Mouse (Mus musculus) ovary, postnatal 36 days (tissue): ENCODE data around the gene Dmgdh.
A peak's percentile ranks its signal among the peaks of the same experiment; 100 is the strongest.

Experiments
- DNase-seq: peaks from one replicate; pipeline ENCODE4 v3.0.0; 2022; ENCODE audit warnings: low spot score, mixed read lengths

Dmgdh gene

DNA sequence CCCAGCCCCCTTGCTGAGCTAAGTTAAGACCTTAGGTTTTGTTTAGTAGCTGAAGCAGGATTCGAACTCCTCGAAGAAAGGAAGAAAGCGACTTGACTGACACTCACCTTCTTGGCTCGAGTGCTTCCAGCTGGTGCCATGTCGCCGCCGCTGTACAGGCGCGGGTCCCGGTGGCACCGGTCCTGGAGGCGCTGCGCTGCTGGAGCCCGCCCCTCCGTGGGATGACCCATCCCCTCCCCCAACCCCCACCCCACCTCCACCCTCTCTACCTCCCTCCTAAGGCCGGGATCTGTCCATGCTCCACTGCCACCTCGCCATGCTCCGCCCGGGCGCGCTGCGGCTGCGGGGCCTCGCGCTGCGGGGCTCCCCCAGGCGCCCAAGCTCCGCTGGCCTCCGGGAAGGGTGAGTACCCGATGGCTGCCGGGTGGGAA, at the start of gene Dmgdh, which contains the start of gene Bhmt2:
Gene Dmgdh, plus strand, starts transcription at position 303 of the 431 bp plus-strand sequence.
Gene Bhmt2, minus strand, starts transcription at position 172 of the 431 bp plus-strand sequence.
- DNase-seq = no peak

DNA sequence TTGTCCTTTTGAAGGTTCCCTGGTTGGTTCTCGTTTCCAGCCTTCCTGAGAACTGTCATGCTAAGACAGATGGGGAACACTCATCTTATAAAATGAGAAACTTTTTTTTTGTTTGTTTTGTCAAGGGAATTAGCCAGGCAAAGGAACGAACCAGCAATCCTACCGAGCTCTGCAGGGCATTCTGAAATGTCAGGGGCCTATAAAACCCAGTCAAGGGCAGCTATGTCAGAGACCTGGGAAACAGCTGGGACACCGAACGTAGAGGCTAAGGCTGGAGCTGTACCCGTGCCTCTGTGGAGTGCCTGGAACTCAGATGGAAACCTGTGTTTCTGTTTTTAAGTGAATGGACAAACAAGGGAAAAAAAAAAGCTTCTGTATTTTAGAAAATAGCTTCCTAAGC, 45.4 kb upstream of the Dmgdh start:
- no peak for DNase-seq

DNA sequence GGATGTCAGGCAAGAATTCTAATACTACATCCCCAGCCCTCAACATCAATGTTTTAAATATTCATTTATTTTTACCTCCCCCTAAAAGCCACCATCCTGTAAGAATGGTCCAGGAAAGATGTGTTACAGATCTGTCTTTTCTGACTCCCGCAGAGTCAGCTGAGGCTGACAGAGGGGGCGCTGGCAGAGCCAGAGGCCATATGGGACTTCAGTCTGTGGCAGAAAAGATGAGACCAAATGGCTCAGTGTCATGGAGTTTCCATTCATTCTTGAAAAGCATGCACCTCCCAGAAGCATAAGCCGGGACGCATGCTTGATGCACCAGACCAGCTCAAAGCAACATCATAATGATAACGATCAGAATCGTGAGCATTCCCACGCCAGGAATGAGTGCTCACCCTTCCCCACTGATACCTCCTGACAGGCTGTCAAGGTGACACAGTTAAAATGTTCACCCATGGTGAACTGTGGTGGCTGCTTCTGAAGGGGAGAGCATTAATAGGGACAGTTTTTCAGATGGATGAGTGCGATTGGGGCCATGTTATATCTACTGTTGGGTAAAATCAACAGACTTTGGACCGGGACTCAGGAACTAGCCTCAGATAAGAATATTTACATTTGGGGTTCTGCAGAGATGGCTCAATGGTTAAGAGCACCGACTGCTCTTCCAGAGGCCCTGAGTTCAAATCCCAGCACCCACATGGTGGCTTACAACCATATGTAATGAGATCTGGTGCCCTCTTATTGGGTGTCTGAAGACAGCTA, 43.1 kb upstream of the Dmgdh start:
- DNase-seq = no peak

DNA sequence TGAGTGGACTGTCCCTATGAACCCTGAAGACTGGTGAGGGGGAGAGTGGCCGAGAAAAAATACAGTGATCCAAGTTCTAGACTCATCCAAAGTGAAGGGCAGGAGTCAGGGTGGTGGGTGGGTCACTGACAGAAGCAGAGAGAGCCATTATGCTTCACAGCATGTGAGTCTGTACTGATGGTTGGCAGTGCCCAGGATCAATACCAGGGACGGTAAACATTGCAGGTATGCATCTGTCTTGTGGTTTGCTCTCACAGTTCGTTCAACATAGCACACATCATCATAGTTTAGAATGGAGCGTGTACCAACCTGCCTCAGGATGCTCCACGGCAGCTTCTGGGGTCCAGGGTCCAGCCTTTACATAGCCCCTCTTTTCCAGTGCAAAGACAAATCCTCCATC, 41.3 kb upstream of the Dmgdh start:
- no peak for DNase-seq

DNA sequence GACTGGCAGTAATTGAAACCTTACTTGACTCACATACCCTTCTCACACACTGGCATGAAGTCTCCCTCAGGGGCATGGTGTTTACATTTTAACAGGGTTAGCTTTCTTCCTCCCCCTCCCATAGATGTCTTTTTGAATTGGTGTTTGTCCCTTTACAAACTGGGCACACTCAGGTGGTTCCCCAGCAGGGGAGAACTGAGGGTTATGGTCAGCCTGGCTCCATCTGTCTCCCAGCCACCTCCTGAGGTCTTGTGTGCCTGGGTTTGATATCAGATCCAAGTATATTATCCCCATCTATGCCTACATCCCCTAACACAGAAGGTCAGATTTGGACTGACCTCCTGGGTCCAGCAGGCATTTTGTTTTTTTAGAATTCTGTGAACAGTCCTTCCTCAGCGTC, 37.7 kb upstream of the Dmgdh start:
- DNase-seq = no peak

DNA sequence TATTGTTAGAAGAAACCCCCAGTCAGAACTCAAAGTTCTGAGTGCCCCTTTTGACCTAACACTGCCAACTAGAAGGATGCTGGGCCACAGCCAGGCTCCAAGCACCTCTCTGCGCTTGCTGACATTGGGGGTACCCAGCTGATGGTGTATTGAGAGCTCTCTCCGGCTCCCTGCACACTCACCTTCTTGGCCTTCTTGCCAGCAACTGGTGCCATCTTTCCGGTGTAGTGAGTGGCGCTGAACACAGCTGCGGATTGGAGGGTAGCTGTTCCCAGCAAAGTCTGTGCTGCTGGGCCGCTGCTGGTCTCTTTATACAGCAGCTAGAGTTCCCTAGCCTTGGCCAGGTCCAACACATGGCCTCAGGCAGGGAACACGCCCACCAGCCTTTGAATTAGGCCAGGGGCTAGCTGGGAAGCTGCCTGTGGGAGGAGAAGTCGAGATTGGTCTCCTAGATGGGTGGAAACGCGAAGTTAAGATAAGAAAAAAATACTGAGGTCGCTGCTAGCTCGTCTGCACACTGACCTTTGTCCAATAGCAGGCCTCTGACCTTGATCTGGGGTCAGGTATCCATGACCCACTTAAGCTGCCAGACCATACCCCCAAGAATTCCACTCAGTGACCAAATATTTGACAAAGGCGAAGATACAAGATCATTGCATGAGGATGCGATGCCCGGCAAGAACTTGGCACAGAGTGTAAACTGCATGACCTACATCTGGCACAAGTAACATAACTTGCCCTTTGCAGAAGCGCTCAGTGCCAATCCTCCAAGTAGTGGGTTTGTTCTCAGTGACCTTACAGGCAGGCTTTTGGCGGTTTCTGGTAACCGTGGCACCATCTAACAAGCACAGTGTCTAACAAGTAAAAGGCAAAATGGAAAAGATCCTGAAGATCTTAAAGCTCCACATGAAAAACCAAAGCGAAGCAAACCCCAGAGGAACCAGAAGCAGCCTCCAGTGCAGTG, 36.7 kb upstream of the Dmgdh start, which contains the start of gene Bhmt:
Gene Bhmt, minus strand, starts transcription at position 680 of the 964 bp plus-strand sequence.
- no peak for DNase-seq

DNA sequence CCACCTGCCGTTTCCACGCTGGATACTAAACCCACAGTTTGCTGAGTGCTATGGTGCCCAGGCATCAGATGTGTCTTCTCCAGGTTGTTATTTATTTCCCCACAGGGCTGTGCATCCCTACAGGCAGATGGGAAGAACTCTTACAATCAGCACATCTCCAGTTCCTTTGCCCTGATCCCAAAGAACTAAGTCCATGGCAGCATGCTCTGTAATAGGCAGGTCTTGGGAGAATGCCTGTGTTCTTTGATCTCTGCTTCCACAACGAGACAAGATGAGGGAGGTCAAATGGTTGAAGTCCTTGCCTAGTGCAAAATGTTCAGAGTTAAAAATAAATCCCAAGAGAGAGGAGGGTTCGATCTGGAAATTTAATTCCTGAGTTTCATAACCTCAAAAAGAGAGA, 34.6 kb upstream of the Dmgdh start:
- no peak for DNase-seq

DNA sequence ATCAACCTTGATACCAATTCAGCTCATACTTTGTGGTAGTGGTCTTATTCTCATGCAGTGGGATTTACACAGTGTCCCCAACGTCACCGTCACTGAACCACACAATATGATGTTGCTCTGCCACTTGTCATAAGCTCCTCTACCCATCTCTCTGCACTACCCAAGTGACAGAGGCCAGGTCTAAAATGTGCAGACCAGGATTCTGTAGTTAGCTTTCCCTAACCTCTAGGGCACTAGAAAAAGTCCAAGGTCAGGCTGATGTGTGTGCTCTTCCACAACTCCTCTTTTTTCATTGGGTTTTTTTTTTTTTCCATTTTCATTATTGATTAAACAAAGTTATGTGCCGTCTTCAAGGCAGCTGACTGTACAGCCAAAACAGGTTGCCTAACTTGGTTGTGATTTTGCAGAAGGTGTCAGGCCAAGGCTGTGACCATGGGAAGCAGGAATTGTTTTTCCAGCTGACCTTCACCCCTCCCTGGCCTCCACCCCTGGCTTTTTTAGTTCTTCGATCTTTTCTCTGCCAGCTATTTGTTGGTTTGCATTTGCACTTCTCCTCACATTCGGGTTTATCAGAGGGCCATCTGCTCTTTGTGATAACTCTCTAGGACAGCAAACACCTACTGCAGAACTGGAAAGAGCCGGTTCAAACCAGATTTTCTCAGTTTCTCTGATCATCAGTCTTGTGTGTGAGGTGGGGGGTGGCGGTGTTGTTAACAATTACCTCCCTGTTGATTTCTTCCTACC, 25.7 kb upstream of the Dmgdh start:
- DNase-seq = no peak

DNA sequence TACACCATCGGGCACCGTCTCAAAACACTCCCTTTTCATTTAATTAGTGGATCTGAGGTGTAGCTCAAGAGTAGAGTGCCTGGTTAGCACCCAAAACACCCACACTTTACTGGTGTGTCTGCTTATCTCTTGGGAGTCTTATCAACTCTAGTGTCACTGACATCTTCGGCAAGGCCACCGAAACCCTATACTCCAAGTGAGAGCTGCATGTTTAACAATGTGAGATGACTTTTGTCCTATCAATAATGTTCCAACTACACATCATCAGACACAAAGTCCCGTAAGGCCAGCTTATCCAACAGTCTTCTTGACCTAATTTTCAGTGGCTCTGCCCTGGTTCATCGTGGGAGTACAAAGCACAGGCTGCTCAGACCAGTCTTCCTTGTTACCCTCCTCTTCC, 20.9 kb upstream of the Dmgdh start:
- no peak for DNase-seq

DNA sequence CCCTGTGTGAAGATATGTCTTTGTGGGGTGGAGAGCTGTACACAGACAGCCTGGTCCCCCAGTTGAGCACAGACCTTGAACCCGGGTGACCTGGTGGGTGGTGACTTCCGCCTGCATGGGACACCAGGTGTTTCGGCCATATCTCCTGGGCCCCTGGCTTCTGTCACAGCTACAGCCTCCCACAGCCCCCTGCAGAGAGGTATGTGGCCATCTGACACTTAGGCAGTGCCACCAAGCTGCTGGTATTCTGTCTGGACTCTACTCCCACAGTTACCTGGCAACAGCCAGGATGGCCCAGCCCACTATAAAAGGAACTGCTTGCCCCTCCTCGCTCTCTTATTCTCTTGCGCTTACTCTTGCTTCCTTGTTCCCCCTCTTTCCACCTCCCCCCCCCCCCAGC, 16.3 kb upstream of the Dmgdh start:
- no peak for DNase-seq

DNA sequence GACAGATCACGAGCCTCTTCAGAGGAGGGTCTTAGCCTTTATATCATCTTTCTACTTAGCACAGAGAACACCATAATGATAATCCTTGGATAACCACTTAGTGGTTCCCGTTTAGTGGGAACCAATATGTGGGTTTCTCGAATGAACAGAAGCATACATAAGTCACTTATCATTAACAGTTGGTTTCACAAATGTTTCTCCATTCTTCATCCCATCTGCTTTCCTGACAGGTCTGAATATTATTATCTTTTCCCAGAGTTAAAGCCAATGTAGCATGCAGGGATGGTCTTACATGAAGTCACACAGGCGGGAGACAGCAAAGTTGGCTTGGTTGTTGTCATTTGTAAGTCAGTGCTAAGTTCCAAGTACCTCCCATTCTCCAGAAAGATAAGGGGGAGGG, 6.6 kb upstream of the Dmgdh start:
- no peak for DNase-seq

DNA sequence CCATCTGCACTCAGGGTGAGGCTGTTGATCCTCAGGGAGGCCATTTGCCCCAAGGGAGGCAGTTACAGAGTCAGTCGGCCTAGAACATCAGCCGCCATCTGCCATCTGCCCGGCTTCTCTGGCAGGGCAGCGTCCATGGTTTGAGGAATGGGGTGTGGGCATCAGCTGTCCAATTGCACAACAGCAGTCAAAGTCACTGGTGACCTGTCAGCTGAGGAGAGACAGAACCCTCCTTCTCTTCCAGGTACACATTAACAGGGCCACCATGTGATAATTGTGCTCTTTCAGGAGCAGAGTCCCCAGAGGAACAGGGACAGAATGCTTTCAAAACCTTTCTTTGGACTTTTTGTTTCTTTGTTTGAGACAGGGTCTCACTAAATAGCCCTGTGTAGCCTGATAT, 1.9 kb upstream of the Dmgdh start:
- DNase-seq = no peak

DNA sequence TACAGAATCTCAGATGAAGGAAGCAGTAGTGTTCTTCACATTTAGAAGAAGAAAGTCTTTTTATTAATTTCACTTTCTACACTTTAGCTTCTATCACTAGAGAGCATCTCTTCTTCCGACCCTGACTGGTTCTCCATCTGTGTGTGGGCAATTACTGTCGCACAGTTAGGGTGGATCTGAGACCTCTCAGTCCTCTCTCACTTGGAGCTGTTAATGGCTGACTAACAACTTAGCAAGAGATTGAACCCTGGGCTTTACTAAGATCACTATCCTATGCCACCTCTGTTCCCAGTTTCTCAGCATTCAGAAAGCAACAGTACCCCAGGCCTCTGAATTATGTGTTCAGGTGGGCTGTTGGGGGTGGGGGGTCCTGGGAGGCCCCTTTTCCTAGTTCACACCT, 937 bp upstream of the Dmgdh start:
- no peak for DNase-seq

DNA sequence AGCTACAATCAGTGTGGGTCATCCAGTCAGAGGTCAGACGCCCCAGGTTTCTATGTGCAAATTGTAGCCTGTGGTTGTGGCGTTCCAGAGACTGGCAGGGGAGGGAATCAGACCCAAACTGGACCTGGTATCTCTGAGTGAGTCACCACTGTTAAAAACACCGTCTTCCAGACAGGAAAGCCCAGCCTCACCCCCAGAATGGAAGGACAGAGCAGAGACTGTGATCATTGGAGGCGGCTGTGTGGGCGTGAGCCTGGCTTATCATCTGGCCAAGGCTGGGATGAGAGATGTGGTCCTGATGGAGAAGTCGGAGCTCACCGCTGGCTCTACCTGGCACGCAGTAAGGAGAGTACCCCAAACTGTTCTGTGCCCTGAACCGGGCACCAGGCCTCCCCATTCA, 2.6 kb downstream of the Dmgdh start:
- DNase-seq = peak; percentile 32

DNA sequence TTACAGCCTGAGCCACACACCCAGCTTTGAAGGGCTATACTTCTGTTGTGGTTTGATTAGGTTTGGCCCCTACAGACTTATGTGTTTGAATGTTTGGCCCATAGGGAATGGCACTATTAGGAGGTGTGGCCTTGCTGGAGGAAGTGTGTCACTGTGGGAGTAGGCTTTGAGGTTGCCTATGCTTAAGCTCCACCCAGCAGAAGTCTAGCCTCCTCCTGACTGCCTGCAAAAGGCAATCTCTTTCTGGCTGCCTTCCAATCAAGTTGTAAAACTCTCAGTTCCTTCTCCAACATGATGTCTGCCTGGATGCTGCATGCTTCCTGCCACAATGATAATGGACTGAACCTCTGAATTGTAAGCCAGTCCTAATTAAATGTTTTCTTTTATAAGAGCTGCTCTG, 9.1 kb downstream of the Dmgdh start:
- no peak for DNase-seq

DNA sequence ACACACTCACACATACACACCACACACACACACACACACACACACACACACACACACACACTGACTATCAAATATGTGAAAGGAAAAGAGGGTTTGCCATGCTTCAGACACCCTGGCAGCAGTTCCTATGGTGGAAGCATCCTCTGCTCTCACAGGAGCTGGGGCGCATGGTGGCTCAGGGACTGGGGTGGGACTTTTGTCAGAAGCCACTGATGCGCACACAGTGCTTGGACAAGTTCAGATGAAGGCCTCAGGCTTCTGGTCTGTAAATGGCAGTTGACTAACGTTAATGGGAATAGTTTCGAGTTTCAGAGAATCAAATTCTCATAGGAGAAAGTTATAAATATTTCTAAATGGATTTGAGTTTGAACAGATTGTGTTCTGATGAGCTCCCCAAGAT, 11.0 kb downstream of the Dmgdh start:
- DNase-seq = no peak

DNA sequence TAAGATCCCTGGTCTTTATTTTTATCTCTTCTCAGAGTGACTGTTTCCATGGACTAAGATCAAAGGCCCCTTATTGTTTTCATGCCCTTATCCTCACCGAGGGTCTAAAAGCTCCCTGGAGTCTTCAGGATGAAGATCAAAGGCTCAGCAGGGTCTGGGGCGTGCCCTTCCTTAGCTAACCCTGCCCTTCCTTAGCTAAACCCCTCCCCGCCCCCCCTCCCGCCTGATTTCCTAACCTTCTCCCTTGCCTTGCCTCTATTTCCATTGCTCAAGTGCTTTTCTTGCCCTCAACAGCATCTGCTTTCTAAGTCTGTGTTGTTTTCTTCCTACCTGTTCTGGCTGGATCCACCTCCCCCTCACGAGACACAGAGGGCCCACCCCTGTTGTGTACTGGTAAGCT, 13.1 kb downstream of the Dmgdh start:
- no peak for DNase-seq

DNA sequence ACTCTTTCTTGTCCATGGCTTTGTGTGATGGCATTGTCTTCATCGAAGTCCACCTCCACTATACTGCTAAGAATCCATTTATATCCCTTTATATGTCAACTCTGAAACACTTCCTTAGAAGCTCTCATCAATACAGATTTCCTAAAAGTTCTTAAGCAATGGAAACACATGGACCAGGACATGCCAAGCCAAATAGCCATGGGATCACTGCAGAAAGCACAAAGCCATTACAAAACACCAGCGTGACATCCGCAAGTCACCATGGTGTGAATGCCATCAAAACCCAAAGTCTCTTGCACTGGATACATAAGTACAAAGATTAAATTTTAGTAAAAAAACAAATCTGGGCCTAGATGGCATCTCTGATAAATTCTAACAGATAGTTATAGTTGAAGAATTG, 15.3 kb downstream of the Dmgdh start:
- DNase-seq = no peak

DNA sequence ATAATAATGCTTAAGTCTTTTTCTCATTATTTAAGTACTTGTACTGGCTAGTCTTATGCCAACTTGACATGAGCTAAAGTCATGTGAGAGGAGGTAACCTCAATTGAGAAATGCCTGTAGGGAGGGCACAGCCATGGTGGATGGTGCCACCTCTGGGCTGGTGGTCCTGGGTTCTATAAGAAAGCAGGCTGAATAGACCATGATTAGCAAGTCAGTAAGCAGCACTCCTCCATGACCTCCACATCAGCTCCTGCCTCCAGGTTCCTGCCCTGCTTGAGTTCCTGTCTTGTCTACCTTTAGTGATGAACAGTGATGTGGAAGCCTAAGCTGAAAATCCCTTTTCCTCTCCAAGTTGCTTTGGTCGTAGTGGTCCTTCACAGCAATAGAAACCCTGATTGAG, 16.6 kb downstream of the Dmgdh start:
- no peak for DNase-seq

DNA sequence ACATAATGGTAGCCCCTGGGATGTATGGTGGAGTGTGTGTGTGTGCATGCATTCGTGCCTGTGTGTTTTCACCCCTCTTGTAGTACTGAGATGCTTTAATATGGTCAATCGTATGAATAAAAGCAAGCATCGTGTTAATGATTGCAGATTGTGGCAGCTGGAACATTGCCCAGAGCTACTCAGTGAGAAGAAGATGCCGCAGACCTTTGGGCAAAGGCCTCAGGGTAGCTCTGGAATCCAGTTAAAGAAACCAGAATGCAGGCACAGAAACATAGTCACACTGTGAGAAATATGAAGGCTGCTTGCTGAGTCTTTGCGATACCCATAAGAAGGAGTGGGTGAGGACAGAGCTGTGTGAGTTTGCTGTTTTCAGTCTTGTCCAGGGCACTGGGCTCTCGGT, 24.6 kb downstream of the Dmgdh start:
- no peak for DNase-seq

DNA sequence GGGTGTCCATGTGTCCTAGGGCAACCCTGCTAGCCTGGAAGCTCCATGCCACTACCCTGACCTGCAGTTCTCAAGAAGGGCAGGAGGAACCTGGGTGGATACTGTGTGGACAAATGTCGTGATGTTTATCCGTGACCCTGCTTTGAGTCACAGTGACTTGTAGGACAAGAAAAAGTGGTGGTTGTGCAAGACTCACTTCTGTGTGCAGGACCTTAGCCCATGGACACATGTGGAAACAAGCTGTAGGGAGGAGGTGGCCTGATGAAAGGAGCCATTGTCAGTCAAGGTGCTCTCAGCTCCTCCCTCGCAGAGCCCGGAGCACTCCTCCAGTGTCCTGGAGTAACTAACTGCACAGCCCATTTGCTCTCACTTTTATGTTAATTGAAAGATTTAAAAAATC, 31.5 kb downstream of the Dmgdh start:
- no peak for DNase-seq

DNA sequence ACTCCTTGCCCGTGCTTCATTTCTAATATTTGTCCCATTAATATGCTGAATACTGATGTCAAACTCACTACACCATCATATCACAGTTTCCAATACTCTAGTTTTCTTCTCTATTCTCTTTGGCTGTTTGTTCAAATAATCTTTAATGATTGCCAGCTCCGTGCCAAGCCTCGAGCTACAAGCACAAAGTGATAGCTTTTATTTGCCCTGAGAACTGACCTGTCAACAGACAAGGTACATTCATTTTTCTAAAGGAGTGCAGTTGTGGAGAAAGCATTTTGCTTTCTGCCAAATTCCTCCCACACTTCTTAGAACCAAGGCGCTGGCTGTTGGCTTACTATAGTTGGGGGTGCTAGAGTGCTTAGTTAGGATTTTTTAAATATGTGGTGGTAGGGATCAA, 33.0 kb downstream of the Dmgdh start:
- no peak for DNase-seq
